Mouse (Mus musculus) right cerebral cortex, adult 2 months (tissue): ENCODE data around the gene Tdo2.

Experiments
- DNase-seq, 2 experiments: peaks; one replicate each; pipeline ENCODE4 v3.0.0; 2021 to 2022; ENCODE audit warnings: low spot score in 2 of 2

The Tdo2 gene

GRCm38 (mm10) chr3:81943097-81943496 is 32.9 kb downstream of the Tdo2 start:
- no peak for DNase-seq

- no peak for DNase-seq
Observed at GRCm38 (mm10) chr3:81942341-81942740, 33.7 kb downstream of the Tdo2 start.

GRCm38 (mm10) chr3:81938924-81939323 is 37.1 kb downstream of the Tdo2 start:
- DNase-seq: no peak

- DNase-seq: no peak
Observed at GRCm38 (mm10) chr3:81933348-81933747, 42.7 kb downstream of the Tdo2 start.

GRCm38 (mm10) chr3:81932141-81933101 is 43.6 kb downstream of the Tdo2 start, which contains the start of gene Ctso:
Ctso (plus strand) TSS chr3:81932601.
- DNase-seq: peak; percentile 90 to 91

- DNase-seq: no peak
Observed at GRCm38 (mm10) chr3:81931695-81932094, 44.3 kb downstream of the Tdo2 start.

- DNase-seq: no peak
Observed at GRCm38 (mm10) chr3:81929073-81929472, 46.9 kb downstream of the Tdo2 start.

GRCm38 (mm10) chr3:81926764-81927325 is 49.2 kb downstream of the Tdo2 start:
- DNase-seq: no peak

- DNase-seq: no peak
Observed at GRCm38 (mm10) chr3:81925856-81926255, 50.1 kb downstream of the Tdo2 start.

GRCm38 (mm10) chr3:81924931-81925330 is 51.1 kb downstream of the Tdo2 start:
- peak; percentile 68 to 72 for DNase-seq

- DNase-seq: no peak
Observed at GRCm38 (mm10) chr3:81922910-81923309, 53.1 kb downstream of the Tdo2 start.

- DNase-seq: no peak
Observed at GRCm38 (mm10) chr3:81919681-81920080, 56.3 kb downstream of the Tdo2 start.

- DNase-seq: no peak
Observed at GRCm38 (mm10) chr3:81918215-81918614, 57.8 kb downstream of the Tdo2 start.

- DNase-seq: no peak
Observed at GRCm38 (mm10) chr3:81917354-81917935, 58.6 kb downstream of the Tdo2 start.

GRCm38 (mm10) chr3:81916030-81916686 is 59.8 kb downstream of the Tdo2 start:
- DNase-seq: peak in 1 of 2 experiments; percentile 37

GRCm38 (mm10) chr3:81910286-81911036 is 65.5 kb downstream of the Tdo2 start:
- no peak for DNase-seq
